Mouse (Mus musculus): Measurements from ENCODE around the gene Gm45140. TPM values are rescaled to one million over a fixed set of nuclear protein-coding genes. Genes with fewer than 3 reads are reported as not detected.

Gm45140 gene
- total and polyA plus RNA-seq, 3 experiments: 4.3 to 25.7 (median 13.0) TPM

DNA sequence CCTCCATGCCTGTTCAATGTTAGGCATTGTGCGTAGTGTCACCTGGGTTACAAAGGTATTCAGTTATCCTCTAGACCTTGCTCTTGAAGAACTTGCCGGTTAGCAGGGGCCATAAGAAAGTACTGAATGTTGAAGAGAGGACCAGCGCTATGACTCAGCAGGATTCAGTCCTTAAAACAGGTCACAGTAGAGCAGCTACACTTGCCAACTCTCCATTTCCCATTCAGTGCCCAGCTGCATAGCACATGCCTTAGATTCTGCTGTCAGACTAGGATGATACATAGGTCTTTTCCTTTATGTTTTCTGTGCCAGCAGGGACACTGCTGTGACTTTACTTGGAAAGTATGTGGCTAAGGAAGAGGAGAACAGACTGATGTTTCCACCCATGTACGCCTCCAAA, 17.9 kb upstream of the Gm45140 start:
- peaks cover 4 to 6% of the 10 kb centered on the region in 2 experiments for H3K36me3 ChIP-seq (replicated peaks in 1 of 2; ENCODE audit: control insufficient read depth in 1 of 2, insufficient read depth in 1 of 2, low read length in 1 of 2)
- no peaks in the 10 kb centered on the region for H3K9me3 ChIP-seq (replicated peaks; ENCODE audit: low read length)
- peaks cover 3 to 21% of the 10 kb centered on the region in 2 experiments for H3K4me1 ChIP-seq (ENCODE audit: control insufficient read depth in 1 of 2, insufficient read depth in 2 of 2)
- H3K27me3 ChIP-seq (replicated peaks): peaks cover 3% of the 10 kb centered on the region
- dilution Hi-C loops (cut with MboI; ENCODE audit: extremely low pct_ligation_motif_present, extremely low pct_unique_long_range_greater_than_20kb, low sequenced_read_pairs): no loop called here
- H3K4me2 ChIP-seq (ENCODE audit: insufficient read depth, low read depth, poor library complexity, severe bottlenecking): no peak overlapping the region
- no peak overlapping the region for H3K27ac ChIP-seq (ENCODE audit: insufficient read depth, low read depth)
- H3K9ac ChIP-seq (ENCODE audit: insufficient read depth, low read depth): 0 out of 2 replicates have a peak overlapping the region, but pooled peaks have one; percentile 11
- in situ Hi-C loops (cut with MboI; ENCODE audit: low pct_ligation_motif_present, low pct_unique_long_range_greater_than_20kb, low sequenced_read_pairs): no loop called here
- DNase-seq (ENCODE audit: extremely low read depth): no peak
- no peak overlapping the region for H3K4me3 ChIP-seq (replicated peaks in 1 of 3; ENCODE audit: low read depth in 2 of 3, low read length in 2 of 3, poor library complexity in 1 of 3)
- TF ChIP-seq CTCF (conservative IDR thresholded peaks at IDR 0.05 in 1 of 2, IDR thresholded peaks at IDR 0.05 in 1 of 2; ENCODE audit: low read depth in 2 of 2, low read length in 2 of 2) (no peak), JUND (conservative IDR thresholded peaks at IDR 0.05; ENCODE audit: low read depth, low read length) (no peak), KAT2A (IDR thresholded peaks at IDR 0.05; ENCODE audit: insufficient replicate concordance, low read length) (no peak), USF2 (conservative IDR thresholded peaks at IDR 0.05; ENCODE audit: low read depth, low read length) (no peak), ZKSCAN1 (IDR thresholded peaks at IDR 0.05; ENCODE audit: borderline replicate concordance, low read depth, low read length) (no peak), EP300 (IDR thresholded peaks at IDR 0.05; ENCODE audit: low read length) (no peak), MXI1 (IDR thresholded peaks at IDR 0.05; ENCODE audit: low read depth, low read length) (no peak), SMC3 (IDR thresholded peaks at IDR 0.05; ENCODE audit: low read depth, low read length) (no peak), E2F4 (IDR thresholded peaks at IDR 0.05; ENCODE audit: insufficient replicate concordance, low read depth, low read length) (no peak), POLR2AphosphoS2 (IDR thresholded peaks at IDR 0.05; ENCODE audit: low read depth, low read length) (no peak), ZMIZ1 (IDR thresholded peaks at IDR 0.05; ENCODE audit: low read depth, low read length) (no peak), MAZ (IDR thresholded peaks at IDR 0.05; ENCODE audit: low read depth, low read length) (no peak), CHD1 (IDR thresholded peaks at IDR 0.05; ENCODE audit: low read depth, low read length) (no peak), MAFK (IDR thresholded peaks at IDR 0.05; ENCODE audit: insufficient replicate concordance, low read length) (no peak), PAX5 (IDR thresholded peaks at IDR 0.05; ENCODE audit: low read length) (no peak), RAD21 (IDR thresholded peaks at IDR 0.05; ENCODE audit: low read depth, low read length) (no peak)
- H3K79me2 ChIP-seq (replicated peaks; ENCODE audit: control insufficient read depth, extremely low read depth, insufficient read depth, poor library complexity, severe bottlenecking): peaks cover 18% of the 10 kb centered on the region

DNA sequence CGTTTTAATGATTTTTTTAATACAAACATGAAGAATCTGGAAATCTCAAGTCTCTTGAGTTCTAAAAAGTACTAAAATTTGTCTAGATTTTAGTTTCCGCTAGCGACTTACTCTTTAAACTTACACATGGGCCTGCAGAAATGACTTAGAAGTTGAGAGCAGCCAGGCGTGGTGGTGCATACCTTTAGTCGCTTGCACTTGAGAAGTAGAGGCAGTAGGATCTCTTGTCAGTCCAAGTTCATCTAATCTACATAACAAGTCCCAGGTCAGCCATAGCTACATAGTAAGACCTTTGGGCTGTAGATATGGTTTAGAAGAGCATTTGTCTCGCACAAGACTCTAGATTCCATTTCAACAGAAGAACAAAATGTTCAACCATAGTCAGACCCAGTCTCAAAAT, 16.3 kb upstream of the Gm45140 start:
- no peak for DNase-seq (ENCODE audit: extremely low read depth)
- no peaks in the 10 kb centered on the region for H3K9me3 ChIP-seq (replicated peaks; ENCODE audit: low read length)
- TF ChIP-seq MYC (IDR thresholded peaks at IDR 0.05; ENCODE audit: low read depth, low read length) (no peak), JUN (IDR thresholded peaks at IDR 0.05; ENCODE audit: insufficient read depth, low read depth, low read length) (no peak), MAZ (IDR thresholded peaks at IDR 0.05; ENCODE audit: low read depth, low read length) (no peak), MEF2A (IDR thresholded peaks at IDR 0.05; ENCODE audit: borderline replicate concordance, low read depth, low read length) (no peak), HCFC1 (IDR thresholded peaks at IDR 0.05; ENCODE audit: low read depth, low read length) (no peak), ZC3H11A (IDR thresholded peaks at IDR 0.05; ENCODE audit: low read depth, low read length) (no peak), JUND (conservative IDR thresholded peaks at IDR 0.05; ENCODE audit: low read depth, low read length) (no peak), GABPA (IDR thresholded peaks at IDR 0.05; ENCODE audit: insufficient replicate concordance, low read depth, low read length) (no peak), USF2 (conservative IDR thresholded peaks at IDR 0.05; ENCODE audit: low read depth, low read length) (no peak), ZKSCAN1 (IDR thresholded peaks at IDR 0.05; ENCODE audit: borderline replicate concordance, low read depth, low read length) (no peak), USF1 (IDR thresholded peaks at IDR 0.05; ENCODE audit: low read depth, low read length) (no peak), MAFK (IDR thresholded peaks at IDR 0.05; ENCODE audit: insufficient replicate concordance, low read length) (no peak), E2F4 (IDR thresholded peaks at IDR 0.05; ENCODE audit: insufficient replicate concordance, low read depth, low read length) (no peak), ZMIZ1 (IDR thresholded peaks at IDR 0.05; ENCODE audit: low read depth, low read length) (no peak), CHD2 (IDR thresholded peaks at IDR 0.05; ENCODE audit: low read length) (no peak)
- H3K4me3 ChIP-seq (replicated peaks in 1 of 3; ENCODE audit: low read depth in 2 of 3, low read length in 2 of 3, poor library complexity in 1 of 3): peak overlapping the region in 1 of 3 experiments; percentile 72
- H3K79me2 ChIP-seq (replicated peaks; ENCODE audit: control insufficient read depth, extremely low read depth, insufficient read depth, poor library complexity, severe bottlenecking): peaks cover 32% of the 10 kb centered on the region
- no peak overlapping the region for H3K9ac ChIP-seq (ENCODE audit: insufficient read depth, low read depth)
- H3K36me3 ChIP-seq (replicated peaks in 1 of 2; ENCODE audit: control insufficient read depth in 1 of 2, insufficient read depth in 1 of 2, low read length in 1 of 2): peaks cover 13 to 21% of the 10 kb centered on the region in 2 experiments
- H3K4me1 ChIP-seq (ENCODE audit: control insufficient read depth in 1 of 2, insufficient read depth in 2 of 2): peaks cover 3 to 36% of the 10 kb centered on the region in 2 experiments
- dilution Hi-C loops (cut with MboI; ENCODE audit: extremely low pct_ligation_motif_present, extremely low pct_unique_long_range_greater_than_20kb, low sequenced_read_pairs): no loop called here
- in situ Hi-C loops (cut with MboI; ENCODE audit: low pct_ligation_motif_present, low pct_unique_long_range_greater_than_20kb, low sequenced_read_pairs): no loop called here
- no peaks in the 10 kb centered on the region for H3K27me3 ChIP-seq (replicated peaks)
- no peak overlapping the region for H3K4me2 ChIP-seq (ENCODE audit: insufficient read depth, low read depth, poor library complexity, severe bottlenecking)
- H3K27ac ChIP-seq (ENCODE audit: insufficient read depth, low read depth): no peak overlapping the region

Data from CH12.LX (cell line).